Mouse (Mus musculus) lung, embryonic 16.5 days (tissue): ENCODE data around the gene Hoxc10. TPM values are rescaled to one million over a fixed set of nuclear protein-coding genes. Genes with fewer than 3 reads are reported as not detected.

Experiments used
- ATAC-seq: fragments of 200-750 bp; cut with Nextera tagmentation; 2 replicates; pipeline ENCODE4 v1.8.0; 2017; ENCODE audit warnings: low read depth, mild to moderate bottlenecking, moderate library complexity
- H3K27ac ChIP-seq: fragments of 300-500 bp; sonication (generic); 2 replicates; pipeline ENCODE4 v1.5.1; 2014; ENCODE audit warnings: mild to moderate bottlenecking, control low read depth, low read length
- H3K27me3 ChIP-seq: fragments of 300-500 bp; sonication (generic); 2 replicates; pipeline ENCODE4 v1.6.1; 2014; ENCODE audit warnings: low read depth, low read length, mixed read lengths; ENCODE audit not compliant: control insufficient read depth, insufficient read depth
- H3K36me3 ChIP-seq: fragments of 300-500 bp; sonication (generic); 2 replicates; pipeline ENCODE4 v1.6.1; 2014; ENCODE audit warnings: low read length; ENCODE audit not compliant: control insufficient read depth, insufficient read depth
- H3K4me1 ChIP-seq: fragments of 300-500 bp; sonication (generic); replicated peaks from 2 replicates; pipeline ENCODE4 v1.6.1; 2014; ENCODE audit warnings: low read length, mixed read lengths; ENCODE audit not compliant: control insufficient read depth, insufficient read depth
- H3K4me2 ChIP-seq: fragments of 300-500 bp; sonication (generic); 2 replicates; pipeline ENCODE4 v1.6.1; 2014; ENCODE audit warnings: low read depth, low read length, control low read depth
- H3K4me3 ChIP-seq: fragments of 300-500 bp; sonication (generic); 2 replicates; pipeline ENCODE4 v1.5.1; 2014; ENCODE audit warnings: mild to moderate bottlenecking, low read length, control low read depth
- H3K9ac ChIP-seq: fragments of 300-500 bp; sonication (generic); 2 replicates; pipeline ENCODE4 v1.6.1; 2014; ENCODE audit warnings: low read length, control low read depth
- H3K9me3 ChIP-seq: fragments of 300-500 bp; sonication (generic); 2 replicates; pipeline ENCODE4 v1.6.1; 2016; ENCODE audit warnings: low read length; ENCODE audit not compliant: control insufficient read depth
- WGBS: fragments of 180-500 bp; shearing (Covaris S2); extraction: QIAGEN DNeasy Blood & Tissue Kit; methylation state at CpG from one replicate; pipeline ENCODE4 v1.1.7; 2014; 5-methylcytosine and 5-hydroxymethylcytosine counted together
- polyA plus RNA-seq: library from polyadenylated mRNA; unstranded; fragments of >200 nt; fragmentation: Nextera tagmentation; extraction: Ambion mirVana; gene quantifications from 2 replicates; pipeline ENCODE4 v1.2.1, GENCODE M21; 2015

Hoxc10 gene
- polyA plus RNA-seq, 1 experiment from 2014 or later = not detected

- H3K36me3 ChIP-seq = no peaks in the 10 kb centered on the region
- H3K4me1 ChIP-seq = 0 out of 2 replicates have a peak, but pooled peaks cover 3% of the 10 kb centered on the region
- no peak overlapping the region for H3K9ac ChIP-seq
- H3K27ac ChIP-seq = no peak overlapping the region
- peaks cover 94% of the 10 kb centered on the region for H3K27me3 ChIP-seq
- H3K4me2 ChIP-seq = no peak overlapping the region
- ATAC-seq = no peak
- WGBS = 15% methylated on average over 6 of the region's 6 CpGs
- no peaks in the 10 kb centered on the region for H3K9me3 ChIP-seq
- H3K4me3 ChIP-seq = no peak overlapping the region
Measured at GRCm38 (mm10) chr15:102922636-102923500, 43.7 kb upstream of the Hoxc10 start.

DNA sequence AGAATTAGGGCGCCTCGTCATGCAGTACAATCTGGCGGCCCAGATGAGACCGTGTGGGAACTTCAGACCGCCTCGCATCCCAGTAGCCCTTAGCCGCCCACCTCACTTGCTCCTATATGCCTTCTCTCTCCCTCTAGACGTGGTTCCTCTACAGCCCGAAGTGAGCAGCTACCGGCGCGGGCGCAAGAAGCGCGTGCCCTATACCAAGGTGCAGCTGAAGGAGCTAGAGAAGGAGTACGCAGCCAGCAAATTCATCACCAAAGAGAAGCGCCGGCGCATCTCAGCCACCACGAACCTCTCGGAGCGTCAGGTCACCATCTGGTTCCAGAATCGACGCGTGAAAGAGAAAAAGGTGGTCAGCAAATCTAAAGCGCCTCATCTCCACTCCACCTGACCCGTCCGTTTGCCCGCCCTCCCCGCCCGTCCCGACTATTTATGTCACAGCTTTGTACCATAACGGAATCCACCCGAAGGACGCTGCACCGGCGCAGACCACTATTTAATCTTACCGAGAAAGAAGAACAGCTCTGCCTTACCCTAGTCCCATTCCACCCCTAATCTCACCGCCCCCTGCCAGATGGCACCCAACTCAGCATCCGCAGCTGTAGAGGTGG lies 39.5 kb upstream of the Hoxc10 start:
- H3K27me3 ChIP-seq = peaks cover 94% of the 10 kb centered on the region
- H3K36me3 ChIP-seq = no peaks in the 10 kb centered on the region
- H3K9ac ChIP-seq = no peak overlapping the region
- H3K4me1 ChIP-seq = no peaks in the 10 kb centered on the region
- 1% methylated on average over 40 of the region's 40 CpGs for WGBS
- no peak overlapping the region for H3K27ac ChIP-seq
- no peak overlapping the region for H3K4me2 ChIP-seq
- H3K9me3 ChIP-seq = no peaks in the 10 kb centered on the region
- H3K4me3 ChIP-seq = no peak overlapping the region
- no peak for ATAC-seq

DNA sequence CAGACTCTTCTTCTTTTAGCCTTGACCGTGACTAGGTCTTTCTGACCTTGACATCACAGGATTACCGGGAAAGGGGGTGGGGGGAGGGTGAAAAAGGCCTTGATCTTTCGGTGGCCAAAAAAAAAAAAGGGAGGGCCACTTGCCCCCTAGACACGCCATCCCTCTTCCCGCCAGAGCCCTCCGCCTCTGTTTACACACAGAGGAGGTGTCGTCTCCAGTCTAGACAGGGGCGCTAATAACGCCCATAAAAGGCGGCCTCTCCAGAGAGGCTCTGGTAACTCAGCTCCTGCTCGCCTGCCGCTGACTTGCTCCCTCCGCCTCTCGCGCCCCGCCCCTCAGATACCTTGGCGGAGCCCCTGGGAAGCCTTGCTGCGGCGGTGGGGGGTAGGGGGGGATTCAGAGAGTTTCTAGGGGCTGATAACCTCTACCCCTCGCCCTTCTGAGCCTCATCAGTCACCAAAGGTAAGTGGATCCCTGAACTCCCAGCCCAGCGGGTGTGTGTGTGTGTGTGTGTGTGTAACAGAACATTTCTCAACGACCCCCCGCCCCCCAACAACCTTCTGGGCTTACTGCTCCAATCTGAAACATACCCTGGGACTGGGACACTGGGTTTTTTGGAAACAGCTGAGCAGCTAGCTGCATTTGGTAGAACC lies 34.8 kb upstream of the Hoxc10 start:
- no peak overlapping the region for H3K27ac ChIP-seq
- peaks cover 98% of the 10 kb centered on the region for H3K27me3 ChIP-seq
- ATAC-seq = no peak
- H3K4me3 ChIP-seq = no peak overlapping the region
- no peaks in the 10 kb centered on the region for H3K36me3 ChIP-seq
- H3K9ac ChIP-seq = no peak overlapping the region
- no peaks in the 10 kb centered on the region for H3K9me3 ChIP-seq
- no peaks in the 10 kb centered on the region for H3K4me1 ChIP-seq
- no peak overlapping the region for H3K4me2 ChIP-seq
- under 1% methylated on average over 23 of the region's 23 CpGs for WGBS

GRCm38 (mm10) chr15:102934438-102934837 lies 32.2 kb upstream of the Hoxc10 start:
- no peak overlapping the region for H3K4me2 ChIP-seq
- no peak overlapping the region for H3K27ac ChIP-seq
- no peak overlapping the region for H3K9ac ChIP-seq
- no peaks in the 10 kb centered on the region for H3K36me3 ChIP-seq
- H3K4me3 ChIP-seq = no peak overlapping the region
- peaks cover 98% of the 10 kb centered on the region for H3K27me3 ChIP-seq
- H3K9me3 ChIP-seq = no peaks in the 10 kb centered on the region
- ATAC-seq = no peak
- 3% methylated on average over 12 of the region's 12 CpGs for WGBS
- no peaks in the 10 kb centered on the region for H3K4me1 ChIP-seq

DNA sequence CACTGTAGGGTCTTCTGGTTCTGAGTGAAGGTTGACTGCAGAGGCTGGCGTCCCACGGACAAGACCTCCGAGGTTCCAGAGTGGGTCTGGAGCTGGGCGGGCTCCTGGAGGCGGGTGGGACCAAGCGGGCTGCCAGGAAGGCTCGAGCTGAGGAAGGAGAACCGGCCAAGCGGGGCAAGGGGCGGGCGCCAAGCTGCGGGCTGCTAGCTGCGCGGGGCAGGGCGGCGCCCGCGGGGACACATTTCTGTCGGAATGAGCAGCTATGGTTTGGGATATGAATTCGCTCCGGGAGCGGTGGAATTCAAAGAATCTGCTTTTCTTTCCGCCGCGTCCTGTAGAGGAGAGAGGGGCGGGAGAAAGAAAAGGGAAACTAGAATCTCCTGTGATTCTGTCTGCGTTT lies 31.7 kb upstream of the Hoxc10 start:
- Histone ChIP-seq H3K36me3 (no peaks in the 10 kb centered on the region), H3K4me3 (no peak overlapping the region), H3K9me3 (no peaks in the 10 kb centered on the region), H3K27me3 (peaks cover 98% of the 10 kb centered on the region), H3K27ac (no peak overlapping the region), H3K4me2 (no peak overlapping the region), H3K9ac (no peak overlapping the region), H3K4me1 (no peaks in the 10 kb centered on the region)
- 1% methylated on average over 27 of the region's 27 CpGs for WGBS
- ATAC-seq = no peak

DNA sequence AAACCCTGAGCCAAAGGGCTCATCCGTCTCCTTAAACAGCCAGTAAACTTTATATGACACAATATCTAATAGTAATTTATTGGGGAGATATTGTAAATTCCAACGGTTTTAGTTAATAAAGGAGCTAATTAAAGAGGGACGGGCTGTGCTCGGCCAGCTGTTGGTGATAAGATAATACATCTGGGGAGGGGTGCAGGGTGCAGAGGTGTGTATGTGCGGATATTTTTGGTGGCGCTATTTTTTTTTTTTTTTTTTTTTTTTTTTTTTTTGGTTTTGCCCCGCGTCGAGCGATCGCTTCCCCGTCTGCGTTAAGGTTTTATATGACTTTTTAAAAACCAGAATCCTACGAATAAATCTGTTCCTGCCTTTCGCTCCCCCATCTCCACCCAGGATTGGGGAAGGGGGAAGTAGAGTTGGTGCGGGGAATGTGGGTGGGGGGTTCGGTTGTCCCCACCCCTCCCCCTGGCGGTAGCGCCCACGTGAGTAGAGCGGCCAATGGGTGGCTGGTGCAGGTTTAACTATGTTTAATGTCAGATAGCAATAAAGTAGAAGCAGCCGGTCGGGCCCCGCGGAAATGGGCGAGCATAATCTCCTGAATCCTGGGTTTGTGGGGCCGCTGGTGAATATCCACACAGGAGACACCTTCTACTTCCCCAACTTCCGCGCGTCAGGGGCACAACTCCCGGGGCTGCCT lies 30.2 kb upstream of the Hoxc10 start, which contains the start of gene Hoxc12:
Gene Hoxc12 (plus strand): TSS at position 479 of the 694 bp plus-strand sequence.
- Histone ChIP-seq H3K9me3 (no peaks in the 10 kb centered on the region), H3K9ac (no peak within 1 kb of the TSS), H3K4me1 (no peaks in the 10 kb centered on the region), H3K27me3 (peaks cover 98% of the 10 kb centered on the region), H3K4me2 (no peak within 1 kb of the TSS), H3K4me3 (no peak within 1 kb of the TSS), H3K27ac (no peak within 1 kb of the TSS), H3K36me3 (no peaks in the 10 kb centered on the region)
- no peak for ATAC-seq
- WGBS = under 1% methylated on average over 31 of the region's 31 CpGs

DNA sequence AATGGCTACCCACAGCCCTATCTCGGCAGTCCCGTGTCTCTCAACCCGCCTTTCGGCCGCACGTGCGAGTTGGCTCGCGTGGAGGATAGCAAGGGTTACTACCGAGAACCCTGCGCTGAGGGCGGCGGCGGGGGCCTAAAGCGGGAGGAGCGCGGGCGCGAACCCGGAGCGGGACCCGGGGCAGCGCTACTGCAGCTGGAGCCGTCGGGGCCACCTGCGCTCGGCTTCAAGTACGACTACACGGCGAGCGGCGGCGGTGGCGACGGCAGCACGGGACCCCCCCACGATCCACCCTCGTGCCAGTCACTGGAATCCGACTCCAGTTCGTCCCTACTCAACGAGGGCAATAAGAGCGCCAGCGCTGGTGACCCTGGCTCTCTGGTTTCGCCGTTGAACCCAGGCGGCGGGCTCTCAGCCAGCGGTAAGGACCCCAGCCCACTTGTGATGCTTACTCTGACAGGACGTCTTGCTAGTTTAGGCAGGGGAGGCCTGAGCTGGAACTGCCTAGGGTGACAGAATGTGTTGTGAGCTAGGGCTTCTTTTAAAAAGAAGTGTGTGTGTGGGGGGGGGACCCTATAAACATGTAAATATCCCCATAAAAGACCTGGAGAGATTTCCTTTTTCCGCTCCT lies 29.4 kb upstream of the Hoxc10 start:
- no peak for ATAC-seq
- Histone ChIP-seq H3K9me3 (no peaks in the 10 kb centered on the region), H3K9ac (no peak overlapping the region), H3K4me1 (no peaks in the 10 kb centered on the region), H3K4me3 (no peak overlapping the region), H3K36me3 (no peaks in the 10 kb centered on the region), H3K4me2 (no peak overlapping the region), H3K27me3 (peaks cover 98% of the 10 kb centered on the region), H3K27ac (no peak overlapping the region)
- under 1% methylated on average over 46 of the region's 50 CpGs for WGBS

GRCm38 (mm10) chr15:102939256-102940155 lies 27.1 kb upstream of the Hoxc10 start:
- peaks cover 96% of the 10 kb centered on the region for H3K27me3 ChIP-seq
- H3K4me1 ChIP-seq = no peaks in the 10 kb centered on the region
- no peaks in the 10 kb centered on the region for H3K36me3 ChIP-seq
- H3K9ac ChIP-seq = no peak overlapping the region
- H3K4me3 ChIP-seq = no peak overlapping the region
- H3K9me3 ChIP-seq = no peaks in the 10 kb centered on the region
- no peak overlapping the region for H3K27ac ChIP-seq
- no peak overlapping the region for H3K4me2 ChIP-seq
- 2% methylated on average over 32 of the region's 34 CpGs for WGBS
- no peak for ATAC-seq
